Mouse (Mus musculus) heart, embryonic 14.5 days (tissue): ENCODE data around the gene Bcan. TPM values are rescaled to one million over a fixed set of nuclear protein-coding genes. Genes with fewer than 3 reads are reported as not detected.

Source experiments
- ATAC-seq: fragments of 200-750 bp; cut with Nextera tagmentation; 2 replicates; pipeline ENCODE4 v1.8.0; 2017; ENCODE audit warnings: low read depth, moderate TSS enrichment; ENCODE audit not compliant: insufficient number of reproducible peaks, insufficient read depth, low FRiP score
- H3K27ac ChIP-seq, 2 experiments: fragments of 200-500 bp in 1 of 2; fragments of 300-500 bp in 1 of 2; sonication (generic) in 1 of 2; replicated peaks in 1 of 2; 2 replicates each; pipeline ENCODE4 v1.5.1; 2012 to 2014; ENCODE audit warnings: low read depth in 2 of 2, low read length in 2 of 2, control low read depth in 1 of 2, mild to moderate bottlenecking in 1 of 2, mixed read lengths in 1 of 2; ENCODE audit not compliant: control insufficient read depth in 1 of 2, insufficient read depth in 1 of 2
- H3K27me3 ChIP-seq: fragments of 300-500 bp; sonication (generic); 2 replicates; pipeline ENCODE4 v1.6.1; 2014; ENCODE audit warnings: mild to moderate bottlenecking, low read length, control low read depth; ENCODE audit not compliant: control insufficient read depth, insufficient read depth
- H3K36me3 ChIP-seq: fragments of 300-500 bp; sonication (generic); 2 replicates; pipeline ENCODE4 v1.6.1; 2014; ENCODE audit warnings: mild to moderate bottlenecking, control low read depth, low read length, mixed read lengths; ENCODE audit not compliant: control insufficient read depth, insufficient read depth
- H3K4me1 ChIP-seq, 2 experiments: fragments of 200-500 bp in 1 of 2; fragments of 300-500 bp in 1 of 2; sonication (generic) in 1 of 2; 2 replicates each; pipeline ENCODE4 v1.6.1; 2012 to 2014; ENCODE audit warnings: low read length in 2 of 2, control low read depth in 1 of 2, mixed read lengths in 1 of 2; ENCODE audit not compliant: control insufficient read depth in 2 of 2, insufficient read depth in 2 of 2
- H3K4me2 ChIP-seq: fragments of 300-500 bp; sonication (generic); 2 replicates; pipeline ENCODE4 v1.6.1; 2014; ENCODE audit warnings: mild to moderate bottlenecking, low read length
- H3K4me3 ChIP-seq, 2 experiments: fragments of 200-500 bp in 1 of 2; fragments of 300-500 bp in 1 of 2; sonication (generic) in 1 of 2; 2 replicates each; pipeline ENCODE4 v1.5.1; 2012 to 2014; ENCODE audit warnings: low read length in 2 of 2, mild to moderate bottlenecking in 2 of 2, control low read depth in 1 of 2, low read depth in 1 of 2, moderate library complexity in 1 of 2; ENCODE audit not compliant: control insufficient read depth in 1 of 2, insufficient read depth in 1 of 2
- H3K9ac ChIP-seq: fragments of 300-500 bp; sonication (generic); 2 replicates; pipeline ENCODE4 v1.6.1; 2014; ENCODE audit warnings: mild to moderate bottlenecking, low read length
- H3K9me3 ChIP-seq: fragments of 300-500 bp; sonication (generic); 2 replicates; pipeline ENCODE4 v1.6.1; 2016; ENCODE audit warnings: low read length, control low read depth; ENCODE audit not compliant: control insufficient read depth
- WGBS: fragments of 180-500 bp; shearing (Covaris S2); extraction: QIAGEN DNeasy Blood & Tissue Kit; methylation state at CpG from one replicate; pipeline ENCODE4 v1.1.7; 2014; 5-methylcytosine and 5-hydroxymethylcytosine counted together
- polyA plus RNA-seq: library from polyadenylated mRNA; unstranded; fragments of >200 nt; fragmentation: Nextera tagmentation; extraction: Ambion mirVana; gene quantifications from 2 replicates; pipeline ENCODE4 v1.2.1, GENCODE M21; 2014

Bcan gene
- polyA plus RNA-seq, 1 experiment from 2014 or later: 0.31 TPM

- Histone ChIP-seq H3K9ac (peak overlapping the region; percentile 76), H3K4me1 (peaks cover 25 to 44% of the 10 kb centered on the region in 2 experiments), H3K27me3 (0 out of 2 replicates have a peak, but pooled peaks cover 6% of the 10 kb centered on the region), H3K4me3 (peak overlapping the region; percentile 53 to 57), H3K4me2 (peak overlapping the region; percentile 89), H3K36me3 (peaks cover 8% of the 10 kb centered on the region), H3K27ac (peak overlapping the region; percentile 4 to 68; a peak in 2 of 4 replicates), H3K9me3 (no peaks in the 10 kb centered on the region)
- 1% methylated on average over 21 of the region's 21 CpGs for WGBS
- ATAC-seq: no peak
Measured at GRCm38 (mm10) chr3:87970184-87970938, 29.7 kb downstream of the Bcan start.

GRCm38 (mm10) chr3:87960586-87961191, 39.3 kb downstream of the Bcan start:
- 1% methylated on average over 27 of the region's 27 CpGs for WGBS
- H3K36me3 ChIP-seq: no peaks in the 10 kb centered on the region
- peak overlapping the region; percentile 93 to 96 for H3K27ac ChIP-seq
- peak; percentile 96 for ATAC-seq
- peaks cover 4% of the 10 kb centered on the region; the same call in 1 of the 2 replicates for H3K27me3 ChIP-seq
- peak overlapping the region; percentile 85 for H3K9ac ChIP-seq
- H3K4me1 ChIP-seq: peaks cover 16 to 18% of the 10 kb centered on the region in 2 experiments
- H3K4me3 ChIP-seq: peak overlapping the region; percentile 57 to 66
- peak overlapping the region; percentile 89 for H3K4me2 ChIP-seq
- H3K9me3 ChIP-seq: no peaks in the 10 kb centered on the region

GRCm38 (mm10) chr3:87960191-87960585, 39.8 kb downstream of the Bcan start:
- H3K4me2 ChIP-seq: peak overlapping the region; percentile 89
- peak overlapping the region; percentile 85 for H3K9ac ChIP-seq
- H3K4me3 ChIP-seq: peak overlapping the region; percentile 57 to 66
- no peak for ATAC-seq
- peaks cover 16 to 18% of the 10 kb centered on the region in 2 experiments for H3K4me1 ChIP-seq
- 7% methylated on average over 10 of the region's 10 CpGs for WGBS
- H3K27me3 ChIP-seq: peaks cover 4% of the 10 kb centered on the region; the same call in 1 of the 2 replicates
- no peaks in the 10 kb centered on the region for H3K9me3 ChIP-seq
- no peaks in the 10 kb centered on the region for H3K36me3 ChIP-seq
- H3K27ac ChIP-seq: peak overlapping the region; percentile 93 to 96

GRCm38 (mm10) chr3:87959371-87959770, 40.7 kb downstream of the Bcan start:
- Histone ChIP-seq H3K9me3 (no peaks in the 10 kb centered on the region), H3K4me3 (no peak overlapping the region), H3K27ac (peak overlapping the region in 1 of 2 experiments; percentile 93; a peak in 1 of 4 replicates), H3K9ac (no peak overlapping the region), H3K27me3 (peaks cover 4% of the 10 kb centered on the region; the same call in 1 of the 2 replicates), H3K36me3 (no peaks in the 10 kb centered on the region), H3K4me1 (peaks cover 16 to 18% of the 10 kb centered on the region in 2 experiments), H3K4me2 (no peak overlapping the region)
- ATAC-seq: no peak
- WGBS: 57% methylated on average over 7 of the region's 7 CpGs

GRCm38 (mm10) chr3:87958967-87959366, 41.1 kb downstream of the Bcan start:
- no peak overlapping the region for H3K9ac ChIP-seq
- H3K4me3 ChIP-seq: no peak overlapping the region
- no peaks in the 10 kb centered on the region for H3K36me3 ChIP-seq
- H3K27me3 ChIP-seq: peaks cover 4% of the 10 kb centered on the region; the same call in 1 of the 2 replicates
- no peaks in the 10 kb centered on the region for H3K9me3 ChIP-seq
- peaks cover 16 to 18% of the 10 kb centered on the region in 2 experiments for H3K4me1 ChIP-seq
- no peak overlapping the region for H3K27ac ChIP-seq
- no peak overlapping the region for H3K4me2 ChIP-seq
- 73% methylated on average over 1 of the region's 1 CpGs for WGBS
- no peak for ATAC-seq

- H3K9ac ChIP-seq: no peak overlapping the region
- H3K27me3 ChIP-seq: peaks cover 4% of the 10 kb centered on the region; the same call in 1 of the 2 replicates
- no peak for ATAC-seq
- no peaks in the 10 kb centered on the region for H3K9me3 ChIP-seq
- WGBS: 33% methylated on average over 4 of the region's 4 CpGs
- H3K4me1 ChIP-seq: peaks cover 16 to 18% of the 10 kb centered on the region in 2 experiments
- H3K4me2 ChIP-seq: no peak overlapping the region
- H3K36me3 ChIP-seq: no peaks in the 10 kb centered on the region
- no peak overlapping the region for H3K27ac ChIP-seq
- H3K4me3 ChIP-seq: no peak overlapping the region
Measured at GRCm38 (mm10) chr3:87958476-87958875, 41.6 kb downstream of the Bcan start.

GRCm38 (mm10) chr3:87958056-87958455, 42.0 kb downstream of the Bcan start:
- Histone ChIP-seq H3K9me3 (no peaks in the 10 kb centered on the region), H3K4me2 (no peak overlapping the region), H3K4me1 (peaks cover 16 to 18% of the 10 kb centered on the region in 2 experiments), H3K9ac (no peak overlapping the region), H3K27me3 (peaks cover 4% of the 10 kb centered on the region; the same call in 1 of the 2 replicates), H3K4me3 (no peak overlapping the region), H3K36me3 (no peaks in the 10 kb centered on the region), H3K27ac (no peak overlapping the region)
- ATAC-seq: no peak
- WGBS: 17% methylated on average over 1 of the region's 1 CpGs
